Mouse (Mus musculus) stomach, embryonic 16.5 days (tissue): ENCODE data around the gene Slamf1. TPM values are rescaled to one million over a fixed set of nuclear protein-coding genes. Genes with fewer than 3 reads are reported as not detected.

Experiments
- ATAC-seq: fragments of 200-750 bp; cut with Nextera tagmentation; 2 replicates; pipeline ENCODE4 v1.8.0; 2017; ENCODE audit warnings: moderate number of reproducible peaks, moderate TSS enrichment; ENCODE audit not compliant: insufficient read depth, low FRiP score
- H3K27ac ChIP-seq: fragments of 300-500 bp; sonication (generic); 2 replicates; pipeline ENCODE4 v1.5.1; 2014; ENCODE audit warnings: low read length
- H3K27me3 ChIP-seq: fragments of 300-500 bp; sonication (generic); 2 replicates; pipeline ENCODE4 v1.6.1; 2014; ENCODE audit warnings: low read length, control low read depth, mixed read lengths; ENCODE audit not compliant: control insufficient read depth, insufficient read depth
- H3K36me3 ChIP-seq: fragments of 300-500 bp; sonication (generic); 2 replicates; pipeline ENCODE4 v1.6.1; 2014; ENCODE audit warnings: low read length; ENCODE audit not compliant: control insufficient read depth, insufficient read depth
- H3K4me1 ChIP-seq: fragments of 300-500 bp; sonication (generic); 2 replicates; pipeline ENCODE4 v1.6.1; 2014; ENCODE audit warnings: low read length, control low read depth, mixed read lengths; ENCODE audit not compliant: control insufficient read depth, insufficient read depth
- H3K4me2 ChIP-seq: fragments of 300-500 bp; sonication (generic); 2 replicates; pipeline ENCODE4 v1.6.1; 2014; ENCODE audit warnings: low read depth, low read length, mixed read lengths
- H3K4me3 ChIP-seq: fragments of 300-500 bp; sonication (generic); replicated peaks from 2 replicates; pipeline ENCODE4 v1.5.1; 2014; ENCODE audit warnings: mild to moderate bottlenecking, low read length
- H3K9ac ChIP-seq: fragments of 300-500 bp; sonication (generic); 2 replicates; pipeline ENCODE4 v1.6.1; 2014; ENCODE audit warnings: low read length
- H3K9me3 ChIP-seq: fragments of 300-500 bp; sonication (generic); replicated peaks from 2 replicates; pipeline ENCODE4 v1.6.1; 2016; ENCODE audit warnings: low read length, control low read depth; ENCODE audit not compliant: control insufficient read depth
- WGBS: fragments of 180-500 bp; shearing (Covaris S2); extraction: QIAGEN DNeasy Blood & Tissue Kit; methylation state at CpG from one replicate; pipeline ENCODE4 v1.1.7; 2014; 5-methylcytosine and 5-hydroxymethylcytosine counted together
- polyA plus RNA-seq: library from polyadenylated mRNA; unstranded; fragments of >200 nt; fragmentation: Nextera tagmentation; extraction: Ambion mirVana; gene quantifications from 2 replicates; pipeline ENCODE4 v1.2.1, GENCODE M21; 2015

Gene Slamf1
- polyA plus RNA-seq, 1 experiment from 2014 or later, result 0.21 TPM

GRCm38 (mm10) chr1:171826164-171826563 lies 59.2 kb downstream of the Slamf1 start:
- H3K4me1 ChIP-seq, result no peaks in the 10 kb centered on the region
- H3K4me3 ChIP-seq, result no peak overlapping the region
- no peaks in the 10 kb centered on the region for H3K9me3 ChIP-seq
- H3K36me3 ChIP-seq, result no peaks in the 10 kb centered on the region
- H3K27ac ChIP-seq, result no peak overlapping the region
- no peaks in the 10 kb centered on the region for H3K27me3 ChIP-seq
- H3K4me2 ChIP-seq, result no peak overlapping the region
- ATAC-seq, result no peak
- no peak overlapping the region for H3K9ac ChIP-seq

GRCm38 (mm10) chr1:171827674-171828073 lies 60.7 kb downstream of the Slamf1 start:
- Histone ChIP-seq H3K4me1 (no peaks in the 10 kb centered on the region), H3K36me3 (no peaks in the 10 kb centered on the region), H3K4me3 (no peak overlapping the region), H3K9ac (no peak overlapping the region), H3K27me3 (no peaks in the 10 kb centered on the region), H3K9me3 (no peaks in the 10 kb centered on the region), H3K27ac (no peak overlapping the region), H3K4me2 (no peak overlapping the region)
- no peak for ATAC-seq

GRCm38 (mm10) chr1:171839488-171839887 lies 72.6 kb downstream of the Slamf1 start, which contains the start of gene Cd84:
Gene Cd84 (plus strand): TSS chr1:171839697.
- Histone ChIP-seq H3K36me3 (no peaks in the 10 kb centered on the region), H3K4me2 (no peak within 1 kb of the TSS), H3K4me3 (no peak within 1 kb of the TSS), H3K9ac (no peak within 1 kb of the TSS), H3K4me1 (no peaks in the 10 kb centered on the region), H3K27ac (no peak within 1 kb of the TSS), H3K27me3 (no peaks in the 10 kb centered on the region), H3K9me3 (no peaks in the 10 kb centered on the region)
- 84% methylated on average over 3 of the region's 3 CpGs for WGBS
- ATAC-seq, result no peak

- H3K9me3 ChIP-seq, result no peaks in the 10 kb centered on the region
- H3K4me1 ChIP-seq, result no peaks in the 10 kb centered on the region
- H3K9ac ChIP-seq, result no peak overlapping the region
- no peak for ATAC-seq
- no peak overlapping the region for H3K27ac ChIP-seq
- H3K36me3 ChIP-seq, result no peaks in the 10 kb centered on the region
- no peaks in the 10 kb centered on the region for H3K27me3 ChIP-seq
- no peak overlapping the region for H3K4me3 ChIP-seq
- H3K4me2 ChIP-seq, result no peak overlapping the region
- WGBS, result 70% methylated on average over 4 of the region's 4 CpGs
These were observed 73.6 kb downstream of the Slamf1 start for GRCm38 (mm10) chr1:171840450-171841023.

- Histone ChIP-seq H3K36me3 (no peaks in the 10 kb centered on the region), H3K9me3 (no peaks in the 10 kb centered on the region), H3K4me2 (no peak overlapping the region), H3K27ac (no peak overlapping the region), H3K4me3 (no peak overlapping the region), H3K9ac (no peak overlapping the region), H3K27me3 (no peaks in the 10 kb centered on the region), H3K4me1 (no peaks in the 10 kb centered on the region)
- 78% methylated on average over 5 of the region's 5 CpGs for WGBS
- ATAC-seq, result no peak
These were observed 78.3 kb downstream of the Slamf1 start for GRCm38 (mm10) chr1:171845035-171845754.

GRCm38 (mm10) chr1:171848201-171848600 lies 81.3 kb downstream of the Slamf1 start:
- no peak for ATAC-seq
- Histone ChIP-seq H3K4me2 (no peak overlapping the region), H3K27ac (no peak overlapping the region), H3K4me3 (no peak overlapping the region), H3K27me3 (no peaks in the 10 kb centered on the region), H3K36me3 (no peaks in the 10 kb centered on the region), H3K9ac (no peak overlapping the region), H3K9me3 (no peaks in the 10 kb centered on the region), H3K4me1 (no peaks in the 10 kb centered on the region)

GRCm38 (mm10) chr1:171848757-171849156 lies 81.8 kb downstream of the Slamf1 start:
- H3K36me3 ChIP-seq, result no peaks in the 10 kb centered on the region
- no peak overlapping the region for H3K27ac ChIP-seq
- H3K4me3 ChIP-seq, result no peak overlapping the region
- no peak overlapping the region for H3K9ac ChIP-seq
- H3K27me3 ChIP-seq, result no peaks in the 10 kb centered on the region
- H3K4me1 ChIP-seq, result no peaks in the 10 kb centered on the region
- ATAC-seq, result no peak
- 83% methylated on average over 4 of the region's 4 CpGs for WGBS
- H3K9me3 ChIP-seq, result no peaks in the 10 kb centered on the region
- no peak overlapping the region for H3K4me2 ChIP-seq

- H3K27ac ChIP-seq, result no peak overlapping the region
- no peak overlapping the region for H3K4me2 ChIP-seq
- H3K9me3 ChIP-seq, result no peaks in the 10 kb centered on the region
- no peak overlapping the region for H3K4me3 ChIP-seq
- no peak overlapping the region for H3K9ac ChIP-seq
- no peaks in the 10 kb centered on the region for H3K27me3 ChIP-seq
- no peak for ATAC-seq
- no peaks in the 10 kb centered on the region for H3K36me3 ChIP-seq
- WGBS, result 83% methylated on average over 5 of the region's 5 CpGs
- no peaks in the 10 kb centered on the region for H3K4me1 ChIP-seq
These were observed 82.5 kb downstream of the Slamf1 start for GRCm38 (mm10) chr1:171849454-171849853.
